Mouse (Mus musculus) megakaryocyte, embryonic 14.5 days (primary cell): ENCODE results near the gene Cmc1.

Experiments
- FLI1 ChIP-seq: IDR thresholded peaks from 2 replicates; pipeline ENCODE4 v1.6.1; 2012; ENCODE audit warnings: low read length, inconsistent platforms, mixed read lengths
- GATA1 ChIP-seq: IDR thresholded peaks from 3 replicates; pipeline ENCODE4 v1.6.1; 2012; ENCODE audit warnings: mixed read lengths, low read length, inconsistent platforms, borderline replicate concordance

DNA sequence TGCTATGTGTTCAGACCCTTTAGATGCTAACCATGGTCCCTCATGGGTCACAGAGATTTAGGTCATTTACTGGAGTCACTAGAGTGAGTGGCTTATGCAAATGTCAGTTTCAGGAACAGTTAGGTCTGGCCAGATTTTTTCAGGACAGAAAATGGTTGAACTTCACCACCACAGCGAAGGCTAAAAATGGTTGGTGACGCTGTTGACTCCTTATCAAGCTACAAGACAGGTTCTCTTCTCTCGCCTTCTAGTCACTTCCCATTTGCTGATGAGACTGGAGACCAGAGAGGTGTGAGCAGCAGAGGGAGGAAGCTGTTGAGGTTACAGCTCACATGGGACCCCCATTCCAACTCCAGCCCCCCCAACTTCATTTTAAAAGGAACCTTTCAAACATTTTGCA is 26.7 kb upstream of the Cmc1 start:
- TF ChIP-seq GATA1 (no peak), FLI1 (no peak)
